Mouse (Mus musculus): ENCODE results near the gene Mical3.
A peak's percentile ranks its signal among the peaks of the same experiment; 100 is the strongest.
"Not testable (repeated sequence)": the region's sequence is repeated elsewhere in the genome, so short reads cannot be mapped to it uniquely, and the experiment has no call there.

Gene Mical3

GRCm38 (mm10) chr6:120930450-120931306 lies 200.1 kb downstream of the Mical3 start:
- DNase-seq (ENCODE audit: low spot score in 2 of 2) = no peak

DNA sequence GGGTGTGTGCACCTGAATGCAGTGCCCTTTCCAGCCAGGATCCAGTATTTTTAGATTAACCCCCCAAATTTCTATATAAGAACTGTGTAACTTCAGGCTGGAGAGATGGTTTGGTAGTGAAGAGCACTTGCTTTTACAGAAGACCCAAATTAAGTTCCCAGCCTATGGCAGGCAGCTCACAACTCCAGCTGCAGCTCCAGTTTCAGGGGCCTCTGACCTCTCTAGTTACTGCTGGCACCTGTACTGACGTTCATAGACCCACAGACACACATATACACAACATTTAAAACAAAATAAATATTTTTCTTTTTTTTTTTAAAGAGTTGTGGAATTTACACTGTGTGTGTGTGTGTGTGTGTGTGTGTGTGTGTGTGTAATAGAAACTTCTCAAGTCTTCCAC lies 201.4 kb downstream of the Mical3 start:
- no peak for DNase-seq (ENCODE audit: low spot score in 2 of 2)

- no peak for DNase-seq (ENCODE audit: low spot score in 2 of 2)
Measured at GRCm38 (mm10) chr6:120927765-120928164, 203.0 kb downstream of the Mical3 start.

DNA sequence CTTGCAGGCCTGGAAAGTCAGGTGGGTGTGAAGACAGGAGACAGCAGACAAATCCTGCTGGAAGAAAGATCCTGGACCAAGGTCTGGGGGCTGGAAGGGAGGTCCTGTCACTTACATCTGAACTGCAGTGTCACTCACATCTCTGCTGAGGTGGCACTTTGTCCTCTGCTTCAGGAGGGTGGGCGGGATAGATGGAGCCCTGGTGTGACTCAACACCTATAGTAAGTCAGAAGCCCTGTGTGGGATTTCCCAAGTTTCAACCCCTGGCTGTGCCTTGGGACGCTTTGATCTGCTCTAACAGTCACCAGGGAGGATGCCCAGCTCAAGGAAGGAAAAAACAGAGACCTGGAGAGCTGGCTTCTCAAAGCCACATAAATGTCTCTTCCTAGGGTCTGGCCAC lies 203.9 kb downstream of the Mical3 start:
- DNase-seq (ENCODE audit: low spot score in 2 of 2) = no peak

DNA sequence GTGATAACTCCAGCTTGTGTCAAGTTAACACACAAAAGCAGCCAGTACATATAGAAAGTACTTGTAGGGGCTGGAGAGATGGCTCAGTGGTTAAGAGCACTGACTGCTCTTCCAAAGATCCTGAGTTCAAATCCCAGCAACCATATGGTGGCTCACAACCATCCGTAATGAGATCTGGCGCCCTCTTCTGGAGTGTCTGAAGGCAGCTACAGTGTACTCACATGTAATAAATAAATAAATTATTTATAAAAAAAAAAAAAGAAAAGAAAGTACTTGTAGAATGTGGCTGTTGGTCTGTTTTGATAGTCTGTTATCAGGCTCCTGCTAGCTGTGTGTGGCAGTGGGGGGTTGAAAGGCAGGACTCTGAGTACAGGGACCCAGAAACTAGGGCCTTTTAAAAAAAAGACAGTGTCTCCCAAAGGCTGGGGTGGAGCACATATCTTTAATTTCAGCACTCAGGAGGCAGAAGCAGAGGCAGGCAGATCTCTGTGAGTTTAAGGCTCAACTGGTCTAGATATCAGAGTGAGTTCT lies 205.9 kb downstream of the Mical3 start:
- not testable (repeated sequence) for DNase-seq (ENCODE audit: low spot score in 2 of 2)

- DNase-seq (ENCODE audit: low spot score in 2 of 2) = no peak
Measured at GRCm38 (mm10) chr6:120917975-120918374, 212.8 kb downstream of the Mical3 start.

- DNase-seq (ENCODE audit: low spot score in 2 of 2) = not testable (repeated sequence)
Measured at GRCm38 (mm10) chr6:120916972-120917881, 213.6 kb downstream of the Mical3 start.

DNA sequence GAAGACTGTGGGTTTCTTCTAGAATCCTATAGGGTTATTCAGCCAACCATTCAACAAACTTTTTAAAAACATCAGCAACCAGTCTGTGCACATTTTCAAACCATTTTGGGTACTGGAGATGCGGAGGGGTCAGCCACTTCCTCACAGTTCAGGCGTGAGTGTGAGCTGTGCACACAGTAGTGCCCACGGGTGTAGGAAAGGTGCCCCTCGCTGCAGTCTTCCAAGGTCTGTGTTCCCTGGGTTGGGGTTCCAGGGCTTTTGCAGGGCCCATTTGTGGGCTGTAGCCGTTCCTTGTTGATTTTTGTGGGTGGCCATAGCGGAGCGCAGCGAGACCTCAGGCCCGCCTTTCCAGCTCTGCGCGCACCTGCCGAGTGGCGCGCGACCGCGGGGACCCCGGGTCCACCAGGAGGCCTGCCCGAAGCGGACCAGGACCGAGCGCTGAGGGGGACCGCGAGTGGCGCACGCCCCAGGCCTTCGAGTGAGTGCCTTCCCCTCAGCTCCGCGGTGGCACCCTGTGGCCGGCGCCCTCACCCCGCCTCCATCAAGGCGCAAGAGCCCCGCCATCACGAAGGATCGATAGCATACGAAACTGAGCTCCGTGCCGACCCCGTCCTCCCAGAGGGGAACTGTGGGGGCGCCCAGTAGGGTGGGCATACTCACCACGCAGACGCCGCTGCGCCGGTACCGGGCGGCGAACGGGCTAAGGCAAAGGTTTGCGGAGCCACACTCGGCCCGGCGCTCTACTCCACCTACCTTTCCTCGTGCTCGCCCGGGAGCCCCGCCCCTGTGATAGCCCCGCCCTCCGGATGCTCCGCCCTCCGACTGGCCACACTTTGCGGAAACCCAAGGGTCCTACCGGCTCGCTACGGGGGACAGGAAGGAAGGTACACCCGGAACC lies 214.5 kb downstream of the Mical3 start, which contains the start of gene Bid:
Bid (minus strand) TSS at position 780 of the 898 bp plus-strand sequence.
- peak; percentile 76 to 84 for DNase-seq (ENCODE audit: low spot score in 2 of 2)

GRCm38 (mm10) chr6:120915649-120915975 lies 215.2 kb downstream of the Mical3 start:
- no peak for DNase-seq (ENCODE audit: low spot score in 2 of 2)

DNA sequence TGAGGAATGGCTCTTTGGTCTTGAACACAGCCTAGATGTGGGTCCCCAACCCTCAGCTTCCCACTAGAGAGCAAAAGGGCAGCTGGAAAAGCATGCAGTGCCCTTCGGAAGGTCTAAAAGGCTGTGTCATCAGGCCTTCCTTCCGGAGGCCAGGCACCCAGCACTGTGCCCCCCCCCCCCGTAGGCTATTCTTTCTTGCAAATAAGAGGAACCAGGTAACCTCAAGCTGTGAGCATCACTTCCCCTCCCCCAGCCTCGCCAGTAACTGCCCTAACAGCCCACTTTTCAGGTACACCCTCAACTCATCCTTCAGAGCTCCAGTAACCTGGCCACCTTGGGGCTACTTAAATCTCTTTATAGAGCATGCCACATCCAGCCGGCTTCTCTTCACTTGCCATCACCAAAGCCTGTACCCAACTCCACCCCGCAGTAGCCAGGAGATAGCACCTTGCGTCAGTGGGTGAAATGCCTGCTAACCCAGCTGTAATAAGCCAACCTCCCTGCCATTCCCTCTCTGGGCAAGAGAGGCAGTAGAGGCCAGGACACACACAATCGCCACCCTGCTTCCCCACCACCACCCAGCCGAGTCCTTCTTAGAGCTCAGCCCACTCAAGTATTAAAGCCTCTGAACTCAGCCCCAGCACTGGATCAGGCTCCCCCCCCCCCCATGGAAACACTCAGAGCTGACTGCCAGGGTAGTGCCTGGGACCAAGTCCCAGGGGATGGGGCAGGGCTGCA lies 215.7 kb downstream of the Mical3 start:
- no peak for DNase-seq (ENCODE audit: low spot score in 2 of 2)

- no peak for DNase-seq (ENCODE audit: low spot score in 2 of 2)
Measured at GRCm38 (mm10) chr6:120914533-120914910, 216.3 kb downstream of the Mical3 start.

DNA sequence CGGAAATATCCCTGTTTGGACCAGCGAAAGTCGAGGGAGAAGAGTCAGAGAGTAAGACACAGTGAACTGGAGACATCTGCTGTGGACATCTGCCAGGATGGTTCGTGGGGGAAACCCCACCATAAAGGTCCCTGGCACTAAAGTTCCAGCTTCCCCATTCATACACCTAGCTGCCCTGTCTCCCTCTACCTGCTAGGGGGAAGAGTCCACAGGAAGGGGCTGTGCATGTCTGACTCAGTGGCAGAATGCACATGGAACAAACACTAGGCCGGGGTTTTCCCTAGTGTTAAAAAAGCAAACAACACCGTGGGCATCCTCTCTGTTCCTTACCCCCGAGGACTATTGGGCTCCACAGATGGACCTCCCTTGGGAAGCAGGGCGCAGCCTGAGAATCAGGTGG lies 217.0 kb downstream of the Mical3 start:
- no peak for DNase-seq (ENCODE audit: low spot score in 2 of 2)

GRCm38 (mm10) chr6:120912931-120913330 lies 217.9 kb downstream of the Mical3 start:
- DNase-seq (ENCODE audit: low spot score in 2 of 2) = no peak

- no peak for DNase-seq (ENCODE audit: low spot score in 2 of 2)
Measured at GRCm38 (mm10) chr6:120911213-120912007, 219.4 kb downstream of the Mical3 start.

GRCm38 (mm10) chr6:120909501-120909900 lies 221.3 kb downstream of the Mical3 start:
- DNase-seq (ENCODE audit: low spot score in 2 of 2) = no peak

DNA sequence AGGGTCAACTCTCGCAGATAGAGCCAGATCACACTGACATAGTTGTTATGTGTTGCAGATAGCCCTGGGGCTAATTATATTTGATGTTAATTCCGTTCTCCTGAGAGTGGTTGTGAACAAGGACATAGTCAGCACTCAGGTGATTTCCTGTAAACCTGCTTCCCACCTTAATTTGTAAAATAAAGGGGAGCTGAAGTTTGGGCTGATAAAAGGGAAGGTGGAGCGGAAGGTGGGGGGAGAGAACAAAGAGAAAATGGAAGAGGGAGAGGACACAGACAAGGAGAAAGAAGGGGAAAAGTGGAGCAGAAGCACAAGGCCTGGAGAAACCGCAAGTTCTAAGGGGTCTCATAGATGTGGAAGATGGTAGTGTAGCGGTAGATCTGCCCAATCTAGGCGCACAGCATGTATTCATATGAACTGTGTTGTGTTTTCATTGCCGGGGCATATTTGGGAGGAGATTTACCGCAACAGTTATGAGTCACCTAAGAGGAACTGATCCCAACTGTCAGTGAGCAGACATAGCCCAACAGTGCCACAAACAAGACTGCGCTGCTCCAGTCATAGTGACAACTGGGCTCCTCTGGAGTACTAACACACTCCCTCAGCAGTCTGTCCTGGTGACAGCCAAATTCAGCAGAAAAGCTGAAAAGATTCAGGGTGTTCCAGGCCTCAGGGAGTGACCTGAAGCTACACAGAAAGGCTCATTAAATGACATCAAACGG lies 222.8 kb downstream of the Mical3 start:
- DNase-seq (ENCODE audit: low spot score in 2 of 2) = not testable (repeated sequence)

GRCm38 (mm10) chr6:120906521-120906920 lies 224.3 kb downstream of the Mical3 start:
- no peak for DNase-seq (ENCODE audit: low spot score in 2 of 2)

DNA sequence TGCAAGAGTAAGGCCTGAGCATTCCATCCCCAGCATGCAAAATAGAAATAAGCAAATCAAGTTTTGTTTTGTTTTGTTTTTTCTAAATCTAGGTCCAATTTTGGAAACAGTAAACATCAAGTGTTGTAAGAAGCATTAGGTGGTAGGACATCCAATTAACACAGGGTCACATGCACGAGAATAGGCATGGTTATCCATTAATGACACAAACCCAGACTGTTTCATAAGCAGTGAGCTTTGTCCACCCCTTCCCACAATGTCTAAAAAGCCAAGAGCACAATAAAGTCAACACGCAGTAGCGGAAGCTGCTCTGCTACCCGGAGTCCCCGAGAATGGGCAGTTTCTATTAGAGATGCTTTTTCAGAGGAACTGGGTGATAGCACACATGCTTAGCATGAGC lies 225.7 kb downstream of the Mical3 start:
- no peak for DNase-seq (ENCODE audit: low spot score in 2 of 2)

GRCm38 (mm10) chr6:120903961-120904360 lies 226.8 kb downstream of the Mical3 start:
- no peak for DNase-seq (ENCODE audit: low spot score in 2 of 2)
